Mouse (Mus musculus) CD8-positive naive resting alpha-beta T cell, adult 2 months (primary cell): ENCODE measurements around the gene Zfp583.
"Not testable (repeated sequence)": the region's sequence is repeated elsewhere in the genome, so short reads cannot be mapped to it uniquely, and the experiment has no call there.

ENCODE experiments used
- DNase-seq, 2 experiments: peaks; one replicate each; pipeline ENCODE4 v3.0.0; 2022; ENCODE audit warnings: low read depth in 2 of 2, low spot score in 2 of 2

Gene Zfp583

GRCm38 (mm10) chr7:6331233-6331956 is at the start of gene Zfp583:
Gene Zfp583 (minus strand): TSS chr7:6331285.
- peak; percentile 43 to 59 for DNase-seq

- DNase-seq, result no peak
These were observed 47.4 kb upstream of the Zfp583 start for GRCm38 (mm10) chr7:6378441-6378840.

GRCm38 (mm10) chr7:6372993-6373392 is 41.9 kb upstream of the Zfp583 start:
- no peak for DNase-seq

GRCm38 (mm10) chr7:6369460-6369859 is 38.4 kb upstream of the Zfp583 start:
- DNase-seq, result no peak

- not testable (repeated sequence) for DNase-seq
These were observed 37.1 kb upstream of the Zfp583 start for GRCm38 (mm10) chr7:6368146-6368545.

- DNase-seq, result no peak
These were observed 36.1 kb upstream of the Zfp583 start for GRCm38 (mm10) chr7:6367185-6367584.

- no peak for DNase-seq
These were observed 33.7 kb upstream of the Zfp583 start for GRCm38 (mm10) chr7:6364761-6365160.

GRCm38 (mm10) chr7:6363047-6363488 is 32.0 kb upstream of the Zfp583 start, which contains the start of gene Zfp78:
Gene Zfp78 (plus strand): TSS chr7:6363280.
- no peak for DNase-seq

GRCm38 (mm10) chr7:6362268-6363046 is 31.4 kb upstream of the Zfp583 start:
- DNase-seq, result peak; percentile 96 to 98

GRCm38 (mm10) chr7:6361756-6362155 is 30.7 kb upstream of the Zfp583 start:
- DNase-seq, result no peak

- no peak for DNase-seq
These were observed 29.5 kb upstream of the Zfp583 start for GRCm38 (mm10) chr7:6360477-6361060.

- peak in 1 of 2 experiments; percentile 41 for DNase-seq
These were observed 28.0 kb upstream of the Zfp583 start for GRCm38 (mm10) chr7:6358937-6359590.

GRCm38 (mm10) chr7:6358121-6358520 is 27.0 kb upstream of the Zfp583 start:
- DNase-seq, result no peak

GRCm38 (mm10) chr7:6344124-6344523 is 13.0 kb upstream of the Zfp583 start:
- no peak for DNase-seq

GRCm38 (mm10) chr7:6343501-6344071 is 12.5 kb upstream of the Zfp583 start, which contains the start of gene Gm3854:
Gene Gm3854 (plus strand): TSS chr7:6343759.
- DNase-seq, result no peak

GRCm38 (mm10) chr7:6339865-6340264 is 8.8 kb upstream of the Zfp583 start:
- DNase-seq, result no peak

GRCm38 (mm10) chr7:6330458-6331232 is 440 bp downstream of the Zfp583 start:
- DNase-seq, result no peak

GRCm38 (mm10) chr7:6300796-6301195 is 30.3 kb downstream of the Zfp583 start:
- not testable (repeated sequence) for DNase-seq

GRCm38 (mm10) chr7:6291121-6291520 is 40.0 kb downstream of the Zfp583 start:
- DNase-seq, result not testable (repeated sequence)

GRCm38 (mm10) chr7:6286921-6287531 is 44.1 kb downstream of the Zfp583 start:
- peak in 1 of 2 experiments; percentile 6 for DNase-seq
